Comparison of ENCODE assay signal across 10 mouse cellular contexts in the genomic region with DNA sequence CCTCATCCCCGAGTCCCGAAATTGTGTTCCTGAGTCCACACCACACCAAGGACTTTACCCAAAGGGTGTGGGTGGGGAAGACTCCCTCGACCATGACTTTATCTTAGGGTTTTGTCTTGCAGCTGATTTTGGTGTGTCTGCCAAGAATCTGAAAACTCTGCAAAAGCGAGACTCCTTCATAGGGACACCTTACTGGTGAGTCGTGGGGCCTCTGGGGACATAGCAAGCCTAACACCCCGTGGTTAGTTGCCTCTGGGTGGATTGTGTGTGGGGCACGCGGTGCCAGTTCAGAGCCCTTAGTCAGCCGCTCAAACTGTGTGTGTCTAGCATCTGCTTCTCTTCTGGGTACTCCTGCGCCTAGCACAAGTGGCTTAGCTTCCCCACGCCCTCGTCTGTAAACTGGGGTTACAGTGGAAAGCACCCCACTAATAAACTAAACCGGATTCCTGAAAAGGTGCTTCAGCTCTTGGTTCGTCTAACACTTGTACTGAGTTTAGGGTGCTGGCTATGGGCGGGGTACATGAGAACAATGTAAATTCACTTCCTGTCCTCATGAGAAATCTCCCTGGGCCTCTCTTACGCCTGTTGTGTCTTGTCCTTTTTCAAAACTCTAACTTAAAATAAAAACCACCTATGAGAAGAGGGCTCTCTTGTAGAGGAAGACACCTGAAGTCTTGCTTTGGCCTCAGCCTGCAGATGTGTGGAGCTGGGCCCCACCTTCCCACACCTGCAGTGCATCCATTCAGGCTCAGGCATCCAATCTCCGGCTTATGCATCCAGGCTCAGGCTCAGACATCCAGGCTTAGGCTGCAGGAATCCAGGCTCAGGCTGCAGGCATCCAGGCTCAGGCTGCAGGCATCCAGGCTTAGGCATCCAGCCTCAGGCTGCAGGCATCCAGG. TPM values are rescaled to one million over a fixed set of nuclear protein-coding genes. Genes with fewer than 3 reads are reported as not detected.
DNase-seq lines count a peak whose midpoint lies in the region; ATAC-seq and TF ChIP-seq lines count a peak whose summit lies in the region.
"Had no signal": no experiment of that assay in that cellular context is flagged by ENCODE, and none has a peak within 500 bp of the region (broad histone marks: within the 10 kb centered on the region; RNA-seq: fewer than 3 reads in every experiment).

No protein-coding gene starts in this region.

- no peak for ATAC-seq in heart, embryonic 13.5 days (ENCODE audit: extremely low read depth, insufficient number of reproducible peaks, low FRiP score, low TSS enrichment)
- ATAC-seq in CD4-positive, CD25-positive, alpha-beta regulatory T cell, adult 4 months: peak; percentile 73
- ATAC-seq in forebrain, postnatal 0 days: no peak
- ATAC-seq in midbrain, postnatal 0 days (ENCODE audit: low FRiP score): no peak
- no peak for ATAC-seq in megakaryocyte-erythroid progenitor cell, adult 5-6 weeks (replicated peaks; ENCODE audit: low FRiP score, low TSS enrichment, poor library complexity, severe bottlenecking)

- H3K4me2 ChIP-seq in heart, embryonic 13.5 days: no peak overlapping the region
- no peak overlapping the region for H3K4me2 ChIP-seq in forebrain, postnatal 0 days (ENCODE audit: low read depth)
- no peak overlapping the region for H3K4me2 ChIP-seq in midbrain, postnatal 0 days (ENCODE audit: low read depth, low read length, poor library complexity, severe bottlenecking)
- H3K4me2 ChIP-seq: heart, embryonic 15.5 days; liver, embryonic 11.5 days had no signal

- H3K4me3 ChIP-seq in heart, embryonic 13.5 days: no peak overlapping the region
- H3K4me3 ChIP-seq in forebrain, postnatal 0 days (ENCODE audit: low read depth, low read length): no peak overlapping the region
- H3K4me3 ChIP-seq in midbrain, postnatal 0 days (ENCODE audit: low read depth, low read length): no peak overlapping the region
- H3K4me3 ChIP-seq: heart, embryonic 15.5 days had no signal

- H3K36me3 ChIP-seq in heart, embryonic 13.5 days: no peaks in the 10 kb centered on the region
- H3K36me3 ChIP-seq in forebrain, postnatal 0 days (ENCODE audit: insufficient read depth): no peaks in the 10 kb centered on the region
- no peaks in the 10 kb centered on the region for H3K36me3 ChIP-seq in midbrain, postnatal 0 days (ENCODE audit: insufficient read depth, low read length)
- H3K36me3 ChIP-seq: heart, embryonic 15.5 days had no signal

- H3K9me3 ChIP-seq in heart, embryonic 13.5 days: no peaks in the 10 kb centered on the region
- no peaks in the 10 kb centered on the region for H3K9me3 ChIP-seq in forebrain, postnatal 0 days (ENCODE audit: low read length)
- H3K9me3 ChIP-seq in midbrain, postnatal 0 days (ENCODE audit: low read length): no peaks in the 10 kb centered on the region
- H3K9me3 ChIP-seq: heart, embryonic 15.5 days had no signal

- no peak overlapping the region for H3K27ac ChIP-seq in heart, embryonic 13.5 days (replicated peaks)
- H3K27ac ChIP-seq in forebrain, postnatal 0 days (ENCODE audit: low read depth, low read length): no peak overlapping the region
- no peak overlapping the region for H3K27ac ChIP-seq in midbrain, postnatal 0 days (ENCODE audit: low read depth, low read length)
- H3K27ac ChIP-seq: heart, embryonic 15.5 days had no signal

- WGBS in heart, embryonic 13.5 days: 71% methylated on average over 17 of the region's 17 CpGs
- WGBS in forebrain, postnatal 0 days: 77% methylated on average over 17 of the region's 17 CpGs
- WGBS in midbrain, postnatal 0 days: 76% methylated on average over 17 of the region's 17 CpGs

- DNase-seq in heart, postnatal 10 days: no peak
- DNase-seq in forebrain, postnatal 0 days: no peak
- no peak for DNase-seq in midbrain, postnatal 0 days (ENCODE audit: low spot score)
- DNase-seq in adrenal gland, postnatal 4 days (ENCODE audit: low spot score in 2 of 2): no peak
- no peak for DNase-seq in heart, adult 8-10 months (ENCODE audit: low spot score)

- no peak for TF ChIP-seq CTCF in forebrain, postnatal 0 days (IDR thresholded peaks at IDR 0.05; ENCODE audit: low read depth)
- no peak for TF ChIP-seq CTCF in midbrain, postnatal 0 days (IDR thresholded peaks at IDR 0.05)

- peaks cover 14% of the 10 kb centered on the region for H3K4me1 ChIP-seq in heart, embryonic 13.5 days
- peaks cover 4% of the 10 kb centered on the region; the same call in 1 of the 2 replicates for H3K4me1 ChIP-seq in forebrain, postnatal 0 days (ENCODE audit: insufficient read depth)
- H3K4me1 ChIP-seq in midbrain, postnatal 0 days (ENCODE audit: insufficient read depth, low read length): no peaks in the 10 kb centered on the region

- intact Hi-C loops in heart, postnatal 10 days (cut with DNase I): loop anchor here (1.0 to 2.0 kb wide), 3 partner anchors 57 to 245 kb away; no protein-coding TSS in a partner anchor

- 0 out of 2 replicates have a peak, but pooled peaks cover 2% of the 10 kb centered on the region for H3K27me3 ChIP-seq in heart, embryonic 13.5 days (replicated peaks)
- H3K27me3 ChIP-seq in forebrain, postnatal 0 days (ENCODE audit: insufficient read depth, low read length): no peaks in the 10 kb centered on the region
- H3K27me3 ChIP-seq in midbrain, postnatal 0 days (ENCODE audit: insufficient read depth, low read length): no peaks in the 10 kb centered on the region
- H3K27me3 ChIP-seq: heart, embryonic 15.5 days had no signal

- peak overlapping the region; percentile 60 for H3K9ac ChIP-seq in heart, embryonic 13.5 days
- H3K9ac ChIP-seq in forebrain, postnatal 0 days: peak overlapping the region; percentile 4; the same call in 1 of the 2 replicates
- H3K9ac ChIP-seq in midbrain, postnatal 0 days (replicated peaks; ENCODE audit: low read length, poor library complexity, severe bottlenecking): peak overlapping the region; percentile 48; the same call in 1 of the 2 replicates
- H3K9ac ChIP-seq: heart, embryonic 15.5 days had no signal

RNA-seq across cellular contexts. Expression of gene Stk10, which starts 54.3 kb away (rescaled TPM):
- 2.3 and 2.6 TPM in 2 replicates for polyA plus RNA-seq in heart, embryonic 13.5 days (2015; fragmentation: Nextera tagmentation; extraction: Ambion mirVana)
- total RNA-seq in heart, postnatal 10 days (2021): 10 to 100 TPM; 13.9 to 16.7 TPM
- 100 to 1,000 TPM in 1 of 2 experiments, 10 to 100 TPM in 1; 84.0 to 217 TPM for polyA plus RNA-seq in CD4-positive, CD25-positive, alpha-beta regulatory T cell, adult 4 months (2017; shearing (Covaris generic))
- total RNA-seq in forebrain, postnatal 0 days (2014; rRNA removed): 2.0 and 2.3 TPM in 2 replicates
- polyA plus RNA-seq in forebrain, postnatal 0 days (2015; fragmentation: Nextera tagmentation; extraction: Ambion mirVana): 0.90 and 0.97 TPM in 2 replicates
- 4.7 and 9.4 TPM in 2 replicates for total RNA-seq in midbrain, postnatal 0 days (2014; rRNA removed)
- polyA plus RNA-seq in midbrain, postnatal 0 days (2015; fragmentation: Nextera tagmentation; extraction: Ambion mirVana): 0.87 and 0.99 TPM in 2 replicates
- total RNA-seq in adrenal gland, postnatal 4 days (2021): 10 to 100 TPM in 1 of 2 experiments, 1 to 10 TPM in 1; 9.0 to 11.5 TPM
- total RNA-seq in megakaryocyte-erythroid progenitor cell, adult 5-6 weeks (2014; fragmentation: Nextera tagmentation): 11.3 and 16.1 TPM in 2 replicates
- total RNA-seq in megakaryocyte-erythroid progenitor cell, adult 5-6 weeks (2017): 8.7 and 11.2 TPM in 2 replicates
- total RNA-seq in heart, adult 8-10 months (2022): 1 to 10 TPM; 6.6 to 9.2 (median 8.7) TPM

RNA-seq across cellular contexts. Expression of gene Fbxw11, which starts 55.1 kb away (rescaled TPM):
- polyA plus RNA-seq in heart, embryonic 13.5 days (2015; fragmentation: Nextera tagmentation; extraction: Ambion mirVana): 59.6 and 60.8 TPM in 2 replicates
- total RNA-seq in heart, postnatal 10 days (2021): 10 to 100 TPM; 65.4 to 67.4 TPM
- 10 to 100 TPM; 20.0 to 20.6 TPM for polyA plus RNA-seq in CD4-positive, CD25-positive, alpha-beta regulatory T cell, adult 4 months (2017; shearing (Covaris generic))
- total RNA-seq in forebrain, postnatal 0 days (2014; rRNA removed): 147 and 161 TPM in 2 replicates
- 85.9 and 110 TPM in 2 replicates for polyA plus RNA-seq in forebrain, postnatal 0 days (2015; fragmentation: Nextera tagmentation; extraction: Ambion mirVana)
- total RNA-seq in midbrain, postnatal 0 days (2014; rRNA removed): 130 and 140 TPM in 2 replicates
- 97.1 and 100 TPM in 2 replicates for polyA plus RNA-seq in midbrain, postnatal 0 days (2015; fragmentation: Nextera tagmentation; extraction: Ambion mirVana)
- 100 to 1,000 TPM; 110 to 111 TPM for total RNA-seq in adrenal gland, postnatal 4 days (2021)
- 30.9 and 40.5 TPM in 2 replicates for total RNA-seq in megakaryocyte-erythroid progenitor cell, adult 5-6 weeks (2014; fragmentation: Nextera tagmentation)
- 28.8 and 36.2 TPM in 2 replicates for total RNA-seq in megakaryocyte-erythroid progenitor cell, adult 5-6 weeks (2017)
- 10 to 100 TPM; 44.2 to 51.4 (median 46.2) TPM for total RNA-seq in heart, adult 8-10 months (2022)

RNA-seq across cellular contexts. Expression of gene Efcab9, which starts 55.6 kb away (rescaled TPM):
- 0.25 TPM in 1 of 2 replicates, not detected in the other for polyA plus RNA-seq in heart, embryonic 13.5 days (2015; fragmentation: Nextera tagmentation; extraction: Ambion mirVana)
- under 1 TPM in 1 of 2 experiments, not detected in 1; 0.69 TPM for total RNA-seq in heart, postnatal 10 days (2021)
- polyA plus RNA-seq in CD4-positive, CD25-positive, alpha-beta regulatory T cell, adult 4 months (2017; shearing (Covaris generic)): 1 to 10 TPM in 1 of 2 experiments, under 1 TPM in 1; 0.87 to 1.1 TPM
- total RNA-seq in forebrain, postnatal 0 days (2014; rRNA removed): not detected in 2 replicates
- polyA plus RNA-seq in forebrain, postnatal 0 days (2015; fragmentation: Nextera tagmentation; extraction: Ambion mirVana): 0.22 TPM in 1 of 2 replicates, not detected in the other
- total RNA-seq in midbrain, postnatal 0 days (2014; rRNA removed): not detected in 2 replicates
- polyA plus RNA-seq in midbrain, postnatal 0 days (2015; fragmentation: Nextera tagmentation; extraction: Ambion mirVana): not detected in 2 replicates
- 1 to 10 TPM in 1 of 2 experiments, under 1 TPM in 1; 0.42 to 1.6 TPM for total RNA-seq in adrenal gland, postnatal 4 days (2021)
- not detected in 2 replicates for total RNA-seq in megakaryocyte-erythroid progenitor cell, adult 5-6 weeks (2014; fragmentation: Nextera tagmentation)
- not detected in 2 replicates for total RNA-seq in megakaryocyte-erythroid progenitor cell, adult 5-6 weeks (2017)
- total RNA-seq in heart, adult 8-10 months (2022): not detected

Comparison
In these comparisons a context has a peak if more than half of its experiments do, and no peak if none do; other contexts are left out.
1. H3K9ac ChIP-seq: peak in every context shown above with its lines; median percentile 60 in heart, embryonic 13.5 days; 48 in midbrain, postnatal 0 days; 4 in forebrain, postnatal 0 days.